Mouse (Mus musculus) midbrain, embryonic 12.5 days (tissue): ENCODE results near the gene Tubg2. TPM values are rescaled to one million over a fixed set of nuclear protein-coding genes. Genes with fewer than 3 reads are reported as not detected.
A peak's percentile ranks its signal among the peaks of the same experiment; 100 is the strongest.

ENCODE experiments used
- ATAC-seq: fragments of 200-750 bp; cut with Nextera tagmentation; 2 replicates; pipeline ENCODE4 v1.8.0; 2017; ENCODE audit warnings: low read depth, moderate TSS enrichment, moderate library complexity; ENCODE audit not compliant: low FRiP score
- H3K27ac ChIP-seq: fragments of 300-500 bp; sonication (generic); replicated peaks from 2 replicates; pipeline ENCODE4 v1.5.1; 2016; ENCODE audit warnings: mild to moderate bottlenecking
- H3K27me3 ChIP-seq: fragments of 300-500 bp; sonication (generic); 2 replicates; pipeline ENCODE4 v1.6.1; 2016; ENCODE audit warnings: mild to moderate bottlenecking
- H3K36me3 ChIP-seq: fragments of 300-500 bp; sonication (generic); 2 replicates; pipeline ENCODE4 v1.6.1; 2016
- H3K4me1 ChIP-seq: fragments of 300-500 bp; sonication (generic); 2 replicates; pipeline ENCODE4 v1.6.1; 2016
- H3K4me2 ChIP-seq: fragments of 300-500 bp; sonication (generic); replicated peaks from 2 replicates; pipeline ENCODE4 v1.6.1; 2016; ENCODE audit warnings: mild to moderate bottlenecking, moderate library complexity
- H3K4me3 ChIP-seq: fragments of 300-500 bp; sonication (generic); 2 replicates; pipeline ENCODE4 v1.5.1; 2016; ENCODE audit warnings: mild to moderate bottlenecking
- H3K9ac ChIP-seq: fragments of 300-500 bp; sonication (generic); replicated peaks from 2 replicates; pipeline ENCODE4 v1.6.1; 2016; ENCODE audit warnings: mild to moderate bottlenecking, moderate library complexity
- H3K9me3 ChIP-seq: fragments of 300-500 bp; sonication (generic); 2 replicates; pipeline ENCODE4 v1.6.1; 2016; ENCODE audit warnings: mild to moderate bottlenecking
- WGBS: fragments of 180-500 bp; shearing (Covaris S2); methylation state at CpG from one replicate; pipeline ENCODE4 v1.1.7; 2016; 5-methylcytosine and 5-hydroxymethylcytosine counted together
- polyA plus RNA-seq: library from polyadenylated mRNA; unstranded; fragments of >200 nt; fragmentation: Nextera tagmentation; extraction: Ambion mirVana; gene quantifications from 2 replicates; pipeline ENCODE4 v1.2.1, GENCODE M21; 2016

Gene Tubg2
- polyA plus RNA-seq, 1 experiment from 2014 or later: 10.3 TPM

GRCm38 (mm10) chr11:101176117-101176691, 20.5 kb downstream of the Tubg2 start:
- H3K27ac ChIP-seq: no peak overlapping the region
- H3K4me3 ChIP-seq: peak overlapping the region; percentile 35
- peak overlapping the region; percentile 52 for H3K4me2 ChIP-seq
- under 1% methylated on average over 25 of the region's 25 CpGs for WGBS
- no peaks in the 10 kb centered on the region for H3K36me3 ChIP-seq
- peaks cover 55% of the 10 kb centered on the region for H3K4me1 ChIP-seq
- ATAC-seq: no peak
- H3K9me3 ChIP-seq: no peaks in the 10 kb centered on the region
- peaks cover 82% of the 10 kb centered on the region for H3K27me3 ChIP-seq
- H3K9ac ChIP-seq: peak overlapping the region; percentile 39

- Histone ChIP-seq H3K9ac (no peak overlapping the region), H3K4me3 (0 out of 2 replicates have a peak overlapping the region, but pooled peaks have one; percentile 35), H3K4me2 (peak overlapping the region; percentile 52), H3K36me3 (no peaks in the 10 kb centered on the region), H3K27ac (no peak overlapping the region), H3K27me3 (peaks cover 80% of the 10 kb centered on the region), H3K4me1 (peaks cover 48% of the 10 kb centered on the region), H3K9me3 (no peaks in the 10 kb centered on the region)
- WGBS: 24% methylated on average over 22 of the region's 22 CpGs
- no peak for ATAC-seq
These were observed 21.4 kb downstream of the Tubg2 start for GRCm38 (mm10) chr11:101176933-101177773.

- peaks cover 37% of the 10 kb centered on the region for H3K4me1 ChIP-seq
- 51% methylated on average over 36 of the region's 36 CpGs for WGBS
These were observed 22.7 kb downstream of the Tubg2 start for GRCm38 (mm10) chr11:101178061-101179058.

GRCm38 (mm10) chr11:101179306-101179705, 23.6 kb downstream of the Tubg2 start:
- peaks cover 73% of the 10 kb centered on the region for H3K27me3 ChIP-seq
- H3K4me2 ChIP-seq: no peak overlapping the region
- no peaks in the 10 kb centered on the region for H3K9me3 ChIP-seq
- peaks cover 28% of the 10 kb centered on the region for H3K4me1 ChIP-seq
- no peak for ATAC-seq
- H3K4me3 ChIP-seq: no peak overlapping the region
- WGBS: 85% methylated on average over 15 of the region's 15 CpGs
- no peak overlapping the region for H3K27ac ChIP-seq
- H3K9ac ChIP-seq: no peak overlapping the region
- H3K36me3 ChIP-seq: no peaks in the 10 kb centered on the region

More at GRCm38 (mm10) chr11:101178061-101179058, 22.7 kb downstream of the Tubg2 start:
- Histone ChIP-seq H3K27ac (no peak overlapping the region), H3K4me3 (no peak overlapping the region), H3K4me2 (no peak overlapping the region), H3K36me3 (no peaks in the 10 kb centered on the region), H3K9ac (no peak overlapping the region), H3K27me3 (peaks cover 78% of the 10 kb centered on the region), H3K9me3 (no peaks in the 10 kb centered on the region)
- no peak for ATAC-seq

GRCm38 (mm10) chr11:101180261-101180660, 24.6 kb downstream of the Tubg2 start:
- ATAC-seq: no peak
- H3K4me3 ChIP-seq: no peak overlapping the region
- no peak overlapping the region for H3K27ac ChIP-seq
- H3K27me3 ChIP-seq: peaks cover 63% of the 10 kb centered on the region
- H3K9ac ChIP-seq: no peak overlapping the region
- no peaks in the 10 kb centered on the region for H3K9me3 ChIP-seq
- no peaks in the 10 kb centered on the region for H3K36me3 ChIP-seq
- 65% methylated on average over 17 of the region's 17 CpGs for WGBS
- no peak overlapping the region for H3K4me2 ChIP-seq
- H3K4me1 ChIP-seq: peaks cover 20% of the 10 kb centered on the region

GRCm38 (mm10) chr11:101180846-101181740, 25.4 kb downstream of the Tubg2 start:
- Histone ChIP-seq H3K4me2 (no peak overlapping the region), H3K4me3 (no peak overlapping the region), H3K9ac (no peak overlapping the region), H3K27ac (no peak overlapping the region), H3K4me1 (peaks cover 16% of the 10 kb centered on the region), H3K27me3 (peaks cover 55% of the 10 kb centered on the region), H3K9me3 (no peaks in the 10 kb centered on the region), H3K36me3 (no peaks in the 10 kb centered on the region)
- ATAC-seq: no peak
- 44% methylated on average over 10 of the region's 10 CpGs for WGBS

- Histone ChIP-seq H3K4me2 (no peak overlapping the region), H3K27ac (no peak overlapping the region), H3K27me3 (peaks cover 46% of the 10 kb centered on the region), H3K9me3 (no peaks in the 10 kb centered on the region), H3K4me3 (no peak overlapping the region), H3K9ac (no peak overlapping the region), H3K4me1 (peaks cover 7% of the 10 kb centered on the region), H3K36me3 (no peaks in the 10 kb centered on the region)
- ATAC-seq: no peak
- 93% methylated on average over 11 of the region's 11 CpGs for WGBS
These were observed 26.3 kb downstream of the Tubg2 start for GRCm38 (mm10) chr11:101181961-101182360.

- Histone ChIP-seq H3K4me1 (peaks cover 2% of the 10 kb centered on the region; the same call in 1 of the 2 replicates), H3K9me3 (no peaks in the 10 kb centered on the region), H3K27me3 (peaks cover 36% of the 10 kb centered on the region), H3K27ac (no peak overlapping the region), H3K4me3 (no peak overlapping the region), H3K4me2 (no peak overlapping the region), H3K36me3 (no peaks in the 10 kb centered on the region), H3K9ac (0 out of 2 replicates have a peak overlapping the region, but pooled peaks have one; percentile 24)
- ATAC-seq: no peak
- WGBS: 81% methylated on average over 14 of the region's 14 CpGs
These were observed 27.2 kb downstream of the Tubg2 start for GRCm38 (mm10) chr11:101182771-101183517.

GRCm38 (mm10) chr11:101184984-101185383, 29.3 kb downstream of the Tubg2 start:
- no peak for ATAC-seq
- Histone ChIP-seq H3K9me3 (no peaks in the 10 kb centered on the region), H3K4me2 (no peak overlapping the region), H3K9ac (no peak overlapping the region), H3K4me1 (peaks cover 11% of the 10 kb centered on the region), H3K27me3 (peaks cover 18% of the 10 kb centered on the region; the same call in 1 of the 2 replicates), H3K4me3 (no peak overlapping the region), H3K36me3 (no peaks in the 10 kb centered on the region), H3K27ac (no peak overlapping the region)
- 89% methylated on average over 12 of the region's 12 CpGs for WGBS

- Histone ChIP-seq H3K36me3 (no peaks in the 10 kb centered on the region), H3K9ac (no peak overlapping the region), H3K4me3 (no peak overlapping the region), H3K27me3 (peaks cover 14% of the 10 kb centered on the region; the same call in 1 of the 2 replicates), H3K4me1 (peaks cover 12% of the 10 kb centered on the region), H3K27ac (no peak overlapping the region), H3K4me2 (no peak overlapping the region), H3K9me3 (no peaks in the 10 kb centered on the region)
- no peak for ATAC-seq
- WGBS: 89% methylated on average over 4 of the region's 4 CpGs
These were observed 29.7 kb downstream of the Tubg2 start for GRCm38 (mm10) chr11:101185441-101185840.
